Mouse (Mus musculus): ENCODE data around the gene Peg10. TPM values are rescaled to one million over a fixed set of nuclear protein-coding genes. Genes with fewer than 3 reads are reported as not detected.

Peg10 gene
- polyA plus RNA-seq, 1 experiment = 5.7 TPM

GRCm38 (mm10) chr6:4723998-4724757 is 22.9 kb upstream of the Peg10 start:
- TF ChIP-seq CTCF (IDR thresholded peaks at IDR 0.05; ENCODE audit: extremely low read depth, insufficient read depth, low read length) = no peak
- no peak for TF ChIP-seq POLR2A (IDR thresholded peaks at IDR 0.05; ENCODE audit: extremely low read depth, insufficient read depth, low read length)
- Histone ChIP-seq H3K4me3 (ENCODE audit: insufficient read depth, low read length) (no peak overlapping the region), H3K4me1 (ENCODE audit: control insufficient read depth, insufficient read depth, low read length) (no peaks in the 10 kb centered on the region), H3K27ac (ENCODE audit: insufficient read depth, low read length) (no peak overlapping the region)

- Histone ChIP-seq H3K4me1 (ENCODE audit: control insufficient read depth, insufficient read depth, low read length) (no peaks in the 10 kb centered on the region), H3K4me3 (ENCODE audit: insufficient read depth, low read length) (no peak overlapping the region), H3K27ac (ENCODE audit: insufficient read depth, low read length) (no peak overlapping the region)
- TF ChIP-seq POLR2A (IDR thresholded peaks at IDR 0.05; ENCODE audit: extremely low read depth, insufficient read depth, low read length) (no peak), CTCF (IDR thresholded peaks at IDR 0.05; ENCODE audit: extremely low read depth, insufficient read depth, low read length) (no peak)
These were observed 18.8 kb upstream of the Peg10 start for GRCm38 (mm10) chr6:4728305-4728704.

GRCm38 (mm10) chr6:4731675-4732074 is 15.4 kb upstream of the Peg10 start:
- Histone ChIP-seq H3K4me3 (ENCODE audit: insufficient read depth, low read length) (no peak overlapping the region), H3K4me1 (ENCODE audit: control insufficient read depth, insufficient read depth, low read length) (no peaks in the 10 kb centered on the region), H3K27ac (ENCODE audit: insufficient read depth, low read length) (no peak overlapping the region)
- TF ChIP-seq CTCF (IDR thresholded peaks at IDR 0.05; ENCODE audit: extremely low read depth, insufficient read depth, low read length) = no peak
- no peak for TF ChIP-seq POLR2A (IDR thresholded peaks at IDR 0.05; ENCODE audit: extremely low read depth, insufficient read depth, low read length)

DNA sequence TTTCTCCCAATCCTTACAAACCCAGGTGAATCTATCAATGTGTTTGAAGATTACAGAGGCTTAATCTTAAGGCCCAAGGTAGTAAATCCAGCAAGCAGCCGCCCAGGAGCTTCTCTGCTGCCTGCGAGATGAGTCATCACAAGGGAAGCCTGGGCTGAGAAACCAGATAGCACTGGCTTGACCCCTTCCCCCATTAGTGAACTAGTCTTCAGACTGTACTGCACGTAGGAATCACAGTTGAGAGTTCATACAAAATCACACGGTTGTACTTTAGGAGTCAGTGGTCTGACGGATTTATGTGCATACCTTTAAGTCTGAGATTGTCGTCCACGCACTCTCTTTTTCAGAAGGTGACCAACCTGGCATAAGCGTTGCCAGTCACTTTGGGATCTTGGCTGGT is 13.9 kb upstream of the Peg10 start:
- TF ChIP-seq POLR2A (IDR thresholded peaks at IDR 0.05; ENCODE audit: extremely low read depth, insufficient read depth, low read length) (no peak), CTCF (IDR thresholded peaks at IDR 0.05; ENCODE audit: extremely low read depth, insufficient read depth, low read length) (no peak)
- no peak overlapping the region for H3K4me3 ChIP-seq (ENCODE audit: insufficient read depth, low read length)
- no peaks in the 10 kb centered on the region for H3K4me1 ChIP-seq (ENCODE audit: control insufficient read depth, insufficient read depth, low read length)
- no peak overlapping the region for H3K27ac ChIP-seq (ENCODE audit: insufficient read depth, low read length)

DNA sequence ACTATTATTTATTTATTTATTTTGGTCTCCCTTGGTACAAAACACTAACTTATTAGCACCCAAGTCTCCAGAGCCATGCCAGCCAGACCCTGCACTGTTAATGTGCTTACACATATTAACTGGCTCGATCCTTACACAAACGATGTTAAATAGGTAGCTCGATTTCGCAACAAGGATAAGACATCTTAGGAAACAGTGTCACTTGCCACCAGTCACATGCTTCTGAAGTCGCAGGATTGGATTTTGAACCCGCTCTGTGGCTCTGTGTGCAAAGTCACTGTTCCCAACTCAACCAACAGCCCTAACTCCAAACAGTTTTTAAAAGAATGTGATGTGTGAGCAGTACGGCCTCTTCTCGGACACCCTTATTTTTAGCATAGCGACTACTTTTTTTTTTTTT is 10.7 kb upstream of the Peg10 start:
- TF ChIP-seq CTCF (IDR thresholded peaks at IDR 0.05; ENCODE audit: extremely low read depth, insufficient read depth, low read length) = no peak
- no peak for TF ChIP-seq POLR2A (IDR thresholded peaks at IDR 0.05; ENCODE audit: extremely low read depth, insufficient read depth, low read length)
- Histone ChIP-seq H3K4me1 (ENCODE audit: control insufficient read depth, insufficient read depth, low read length) (peaks cover 2% of the 10 kb centered on the region; the same call in 1 of the 2 replicates), H3K27ac (ENCODE audit: insufficient read depth, low read length) (no peak overlapping the region), H3K4me3 (ENCODE audit: insufficient read depth, low read length) (no peak overlapping the region)

DNA sequence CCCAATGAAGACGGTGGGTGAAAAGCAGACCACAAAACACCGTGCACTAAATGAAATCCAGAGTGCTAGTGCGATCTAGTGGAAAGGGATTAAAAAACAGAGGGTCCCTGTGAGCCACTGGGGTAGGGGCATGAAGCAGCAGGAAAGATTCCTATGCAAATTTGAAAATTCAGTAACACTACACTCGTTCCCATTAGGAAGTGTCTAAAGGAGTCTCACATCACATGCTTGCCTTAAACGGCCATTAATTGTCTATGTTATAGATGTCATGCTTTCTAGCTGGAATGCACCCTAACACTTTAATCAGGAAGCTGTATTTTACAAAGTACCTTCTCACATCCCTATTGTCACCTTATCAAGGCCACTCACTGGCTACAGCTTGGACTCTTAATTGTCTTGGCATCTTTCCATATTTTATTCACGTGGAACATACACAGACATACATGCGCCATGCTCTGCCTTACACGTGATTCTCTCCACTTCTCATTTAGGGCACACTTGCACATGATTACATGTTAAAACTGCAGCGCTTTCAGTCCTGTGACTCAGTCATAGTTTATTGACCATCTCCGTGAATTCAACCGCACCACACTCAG is 9.0 kb upstream of the Peg10 start:
- Histone ChIP-seq H3K4me3 (ENCODE audit: insufficient read depth, low read length) (no peak overlapping the region), H3K27ac (ENCODE audit: insufficient read depth, low read length) (no peak overlapping the region), H3K4me1 (ENCODE audit: control insufficient read depth, insufficient read depth, low read length) (peaks cover 2% of the 10 kb centered on the region; the same call in 1 of the 2 replicates)
- TF ChIP-seq CTCF (IDR thresholded peaks at IDR 0.05; ENCODE audit: extremely low read depth, insufficient read depth, low read length) (no peak), POLR2A (IDR thresholded peaks at IDR 0.05; ENCODE audit: extremely low read depth, insufficient read depth, low read length) (no peak)

DNA sequence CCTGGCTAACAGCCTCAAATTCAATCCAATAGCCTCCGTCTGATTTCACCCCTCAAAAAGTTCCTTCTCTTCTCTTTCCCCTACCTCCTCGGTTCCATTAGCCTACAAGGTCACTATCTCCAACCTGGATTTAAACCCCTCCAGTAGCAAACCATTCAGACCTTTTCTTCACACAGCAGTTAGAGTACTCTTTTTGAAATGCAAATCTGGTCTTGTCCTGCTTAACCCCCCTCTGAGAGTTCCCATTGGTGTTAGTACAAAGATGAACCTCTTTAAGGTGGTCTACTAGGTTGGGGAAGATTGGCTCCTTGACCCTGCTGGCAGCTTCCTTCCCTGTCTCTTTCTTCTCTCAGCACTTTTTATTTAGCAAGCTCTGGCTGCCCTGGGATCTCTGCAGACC is 8.4 kb upstream of the Peg10 start:
- TF ChIP-seq CTCF (IDR thresholded peaks at IDR 0.05; ENCODE audit: extremely low read depth, insufficient read depth, low read length) = no peak
- no peak for TF ChIP-seq POLR2A (IDR thresholded peaks at IDR 0.05; ENCODE audit: extremely low read depth, insufficient read depth, low read length)
- Histone ChIP-seq H3K4me1 (ENCODE audit: control insufficient read depth, insufficient read depth, low read length) (peaks cover 2% of the 10 kb centered on the region; the same call in 1 of the 2 replicates), H3K4me3 (ENCODE audit: insufficient read depth, low read length) (no peak overlapping the region), H3K27ac (ENCODE audit: insufficient read depth, low read length) (no peak overlapping the region)

DNA sequence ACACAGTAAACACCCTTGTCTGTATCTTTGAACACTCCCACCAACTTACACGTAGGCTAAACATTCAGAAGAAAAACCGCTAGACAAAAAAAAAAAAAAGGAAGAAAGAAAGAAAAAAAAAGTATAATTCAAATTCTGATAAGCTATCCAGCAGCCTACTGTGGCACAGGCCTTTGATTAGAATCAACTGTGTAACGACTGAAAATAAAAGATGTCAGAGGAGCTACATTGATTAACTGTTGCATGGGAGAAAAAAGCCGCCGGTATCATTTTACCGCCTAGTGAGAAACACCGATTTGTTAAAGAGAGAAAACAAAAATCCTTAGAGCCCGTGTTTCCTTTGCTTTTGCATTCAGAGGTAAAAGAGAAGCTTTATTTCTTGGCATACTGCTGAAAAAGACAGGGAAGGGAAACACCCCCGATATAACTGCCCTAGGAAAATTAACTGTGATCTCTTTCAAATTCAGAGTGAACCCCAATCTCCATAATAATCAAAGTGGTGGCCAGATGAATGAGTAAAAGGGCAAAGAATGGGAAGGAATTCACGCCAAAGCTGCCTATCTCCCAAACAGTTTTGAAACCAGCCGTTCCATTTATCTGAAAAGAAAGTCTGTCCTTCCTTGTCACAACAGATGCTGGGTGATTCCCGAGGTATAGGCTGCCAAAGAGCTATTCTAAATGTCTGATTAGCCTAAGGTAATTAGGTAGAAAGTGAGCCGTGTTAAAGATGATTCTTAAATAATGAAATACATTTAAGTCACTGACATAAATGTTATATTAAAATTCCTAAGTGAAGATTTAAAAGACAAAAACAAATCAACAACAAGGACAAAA is 7.4 kb upstream of the Peg10 start:
- TF ChIP-seq CTCF (IDR thresholded peaks at IDR 0.05; ENCODE audit: extremely low read depth, insufficient read depth, low read length) = no peak
- no peak for TF ChIP-seq POLR2A (IDR thresholded peaks at IDR 0.05; ENCODE audit: extremely low read depth, insufficient read depth, low read length)
- Histone ChIP-seq H3K4me3 (ENCODE audit: insufficient read depth, low read length) (no peak overlapping the region), H3K27ac (ENCODE audit: insufficient read depth, low read length) (no peak overlapping the region), H3K4me1 (ENCODE audit: control insufficient read depth, insufficient read depth, low read length) (peaks cover 2% of the 10 kb centered on the region; the same call in 1 of the 2 replicates)

- no peak for TF ChIP-seq POLR2A (IDR thresholded peaks at IDR 0.05; ENCODE audit: extremely low read depth, insufficient read depth, low read length)
- TF ChIP-seq CTCF (IDR thresholded peaks at IDR 0.05; ENCODE audit: extremely low read depth, insufficient read depth, low read length) = no peak
- Histone ChIP-seq H3K4me1 (ENCODE audit: control insufficient read depth, insufficient read depth, low read length) (peaks cover 2% of the 10 kb centered on the region; the same call in 1 of the 2 replicates), H3K4me3 (ENCODE audit: insufficient read depth, low read length) (no peak overlapping the region), H3K27ac (ENCODE audit: insufficient read depth, low read length) (no peak overlapping the region)
These were observed 6.6 kb upstream of the Peg10 start for GRCm38 (mm10) chr6:4740511-4740910.

Measured in cortical plate, adult 2 months (tissue).